Mouse (Mus musculus) olfactory bulb, adult 2 months (tissue): ENCODE measurements at regions not wholly inside any gene's neighbourhood (a gene's known extent, or its start where the extent isn't known, plus 50 kb on each side); places are given as distances from the start of the nearest gene placed in this dataset.

Source experiments
- H3K27ac ChIP-seq: fragments of 200-500 bp; 2 replicates; pipeline ENCODE4 v1.5.1; 2012; ENCODE audit warnings: low read depth, low read length; ENCODE audit not compliant: insufficient read depth
- H3K4me1 ChIP-seq: fragments of 200-500 bp; 2 replicates; pipeline ENCODE4 v1.6.1; 2012; ENCODE audit warnings: low read length; ENCODE audit not compliant: control insufficient read depth, insufficient read depth
- H3K4me3 ChIP-seq: fragments of 200-500 bp; 2 replicates; pipeline ENCODE4 v1.5.1; 2012; ENCODE audit warnings: mild to moderate bottlenecking, low read depth, low read length, moderate library complexity; ENCODE audit not compliant: insufficient read depth
- CTCF ChIP-seq: fragments of 200-500 bp; IDR thresholded peaks from 2 replicates; pipeline ENCODE4 v1.5.1; 2012; ENCODE audit warnings: low read depth, mild to moderate bottlenecking, low read length, moderate library complexity; ENCODE audit not compliant: insufficient read depth
- POLR2A ChIP-seq: fragments of 200-500 bp; IDR thresholded peaks from 2 replicates; pipeline ENCODE4 v1.6.1; 2012; ENCODE audit warnings: mild to moderate bottlenecking, low read depth, low read length, moderate library complexity; ENCODE audit not compliant: insufficient read depth
- WGBS: fragments of 180-500 bp; shearing (Covaris S2); methylation state at CpG from one replicate; pipeline ENCODE4 v1.1.7; 2018; 5-methylcytosine and 5-hydroxymethylcytosine counted together

- no peak for TF ChIP-seq CTCF
- no peak for TF ChIP-seq POLR2A
- Histone ChIP-seq H3K4me1 (peaks cover 2% of the 10 kb centered on the region; the same call in 1 of the 2 replicates), H3K4me3 (no peak overlapping the region), H3K27ac (no peak overlapping the region)
- WGBS, result 81% methylated on average over 1 of the region's 1 CpGs
These were observed 456.4 kb downstream of the Tm4sf1 start for GRCm38 (mm10) chr3:56845462-56845770.

- Histone ChIP-seq H3K4me1 (peaks cover 2% of the 10 kb centered on the region; the same call in 1 of the 2 replicates), H3K4me3 (no peak overlapping the region), H3K27ac (no peak overlapping the region)
- TF ChIP-seq POLR2A (no peak), CTCF (no peak)
- 35% methylated on average over 6 of the region's 6 CpGs for WGBS
These were observed 456.9 kb downstream of the Tm4sf1 start for GRCm38 (mm10) chr3:56844681-56845461.

- TF ChIP-seq CTCF, result no peak
- TF ChIP-seq POLR2A, result no peak
- WGBS, result 84% methylated on average over 3 of the region's 3 CpGs
These were observed 464.6 kb downstream of the Tm4sf1 start for GRCm38 (mm10) chr3:56837176-56837575.

GRCm38 (mm10) chr3:56830315-56831097 is 471.3 kb downstream of the Tm4sf1 start:
- Histone ChIP-seq H3K4me3 (no peak overlapping the region), H3K4me1 (no peaks in the 10 kb centered on the region), H3K27ac (no peak overlapping the region)
- TF ChIP-seq POLR2A, result no peak
- TF ChIP-seq CTCF, result no peak
- 49% methylated on average over 4 of the region's 4 CpGs for WGBS

More at GRCm38 (mm10) chr3:56837176-56837575, 464.6 kb downstream of the Tm4sf1 start:
- Histone ChIP-seq H3K27ac (no peak overlapping the region), H3K4me3 (no peak overlapping the region), H3K4me1 (no peaks in the 10 kb centered on the region)

GRCm38 (mm10) chr3:56824157-56824556 is 477.6 kb downstream of the Tm4sf1 start:
- WGBS, result 45% methylated on average over 4 of the region's 4 CpGs
- H3K4me1 ChIP-seq, result no peaks in the 10 kb centered on the region
- no peak for TF ChIP-seq CTCF
- TF ChIP-seq POLR2A, result no peak
- no peak overlapping the region for H3K4me3 ChIP-seq
- no peak overlapping the region for H3K27ac ChIP-seq

GRCm38 (mm10) chr3:56810548-56811071 is 491.2 kb downstream of the Tm4sf1 start:
- H3K27ac ChIP-seq, result no peak overlapping the region
- H3K4me1 ChIP-seq, result no peaks in the 10 kb centered on the region
- H3K4me3 ChIP-seq, result no peak overlapping the region
- WGBS, result 75% methylated on average over 1 of the region's 1 CpGs
- TF ChIP-seq CTCF (no peak), POLR2A (no peak)

- H3K4me3 ChIP-seq, result no peak overlapping the region
- WGBS, result 55% methylated on average over 1 of the region's 1 CpGs
- no peaks in the 10 kb centered on the region for H3K4me1 ChIP-seq
- no peak overlapping the region for H3K27ac ChIP-seq
- TF ChIP-seq POLR2A (no peak), CTCF (no peak)
These were observed 508.7 kb downstream of the Tm4sf1 start for GRCm38 (mm10) chr3:56793054-56793453.

- Histone ChIP-seq H3K4me1 (no peaks in the 10 kb centered on the region), H3K4me3 (no peak overlapping the region), H3K27ac (no peak overlapping the region)
- TF ChIP-seq CTCF, result no peak
- TF ChIP-seq POLR2A, result no peak
- WGBS, result 65% methylated on average over 3 of the region's 3 CpGs
These were observed 512.6 kb downstream of the Tm4sf1 start for GRCm38 (mm10) chr3:56789155-56789554.

GRCm38 (mm10) chr3:56773920-56774319 is 527.9 kb downstream of the Tm4sf1 start:
- 86% methylated on average over 5 of the region's 5 CpGs for WGBS
- Histone ChIP-seq H3K4me3 (no peak overlapping the region), H3K27ac (no peak overlapping the region), H3K4me1 (no peaks in the 10 kb centered on the region)
- no peak for TF ChIP-seq CTCF
- no peak for TF ChIP-seq POLR2A
